Mouse (Mus musculus) frontal cortex, postnatal 36 days (tissue): ENCODE measurements around the gene Gm20388.
A peak's percentile ranks its signal among the peaks of the same experiment; 100 is the strongest.

Source experiments
- DNase-seq, 2 experiments: peaks; one replicate each; pipeline ENCODE4 v3.0.0; 2022; ENCODE audit warnings: low spot score in 2 of 2

The Gm20388 gene

GRCm38 (mm10) chr8:122355642-122356606, 2445.3 kb downstream of the Gm20388 start:
- DNase-seq: peak; percentile 79 to 84

DNA sequence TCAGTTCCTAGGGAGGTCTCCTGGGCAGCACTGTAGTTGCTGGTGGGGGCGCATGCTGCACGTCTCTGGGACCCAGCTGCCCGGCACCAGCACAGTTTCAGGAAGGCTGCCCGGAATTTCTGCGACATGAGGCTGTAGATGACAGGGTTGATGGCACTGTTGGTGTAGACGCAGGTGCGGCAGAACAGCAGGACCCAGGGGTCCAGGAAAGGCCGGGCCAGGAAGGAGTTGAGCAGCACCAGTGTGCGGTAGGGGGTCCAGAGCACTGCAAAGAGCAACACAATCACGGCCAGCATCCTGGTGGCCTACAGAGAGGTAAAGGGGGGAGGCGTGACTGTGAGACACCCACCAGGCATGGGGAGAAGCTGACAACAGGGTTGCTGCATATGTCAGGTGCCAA, 2446.6 kb downstream of the Gm20388 start:
- no peak for DNase-seq

- DNase-seq: no peak
Measured at GRCm38 (mm10) chr8:122357641-122358040, 2447.0 kb downstream of the Gm20388 start.

DNA sequence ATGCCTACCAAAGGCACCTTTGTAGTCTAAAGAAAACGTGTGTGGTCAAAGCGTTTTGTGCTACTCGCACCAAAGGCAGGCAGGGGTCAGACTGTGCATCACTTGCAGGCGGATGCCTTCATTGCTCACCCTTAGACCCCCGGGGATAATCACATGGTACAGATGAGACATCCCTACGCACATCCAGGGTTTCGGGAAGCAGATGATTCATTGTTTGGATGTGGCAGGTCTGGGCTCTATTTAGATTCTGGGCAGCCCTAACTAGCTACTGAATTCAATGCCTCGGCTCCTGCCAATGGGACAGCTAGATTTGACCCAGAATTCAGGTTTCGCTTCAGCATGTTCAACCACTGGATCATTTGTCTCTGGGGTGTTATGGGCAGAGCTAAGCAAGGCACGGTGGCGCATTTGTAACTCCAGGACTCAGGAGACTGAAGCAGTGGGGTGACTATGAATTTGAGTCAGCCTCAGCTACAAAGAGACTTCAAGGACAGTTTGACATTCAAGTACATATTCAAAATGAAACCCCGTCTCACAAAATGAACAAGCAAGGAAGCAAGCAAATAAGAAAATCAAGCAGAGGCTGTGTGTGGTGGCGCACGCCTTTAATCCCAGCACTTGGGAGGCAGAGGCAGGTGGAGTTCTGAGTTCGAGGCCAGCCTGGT, 2448.6 kb downstream of the Gm20388 start:
- no peak for DNase-seq

DNA sequence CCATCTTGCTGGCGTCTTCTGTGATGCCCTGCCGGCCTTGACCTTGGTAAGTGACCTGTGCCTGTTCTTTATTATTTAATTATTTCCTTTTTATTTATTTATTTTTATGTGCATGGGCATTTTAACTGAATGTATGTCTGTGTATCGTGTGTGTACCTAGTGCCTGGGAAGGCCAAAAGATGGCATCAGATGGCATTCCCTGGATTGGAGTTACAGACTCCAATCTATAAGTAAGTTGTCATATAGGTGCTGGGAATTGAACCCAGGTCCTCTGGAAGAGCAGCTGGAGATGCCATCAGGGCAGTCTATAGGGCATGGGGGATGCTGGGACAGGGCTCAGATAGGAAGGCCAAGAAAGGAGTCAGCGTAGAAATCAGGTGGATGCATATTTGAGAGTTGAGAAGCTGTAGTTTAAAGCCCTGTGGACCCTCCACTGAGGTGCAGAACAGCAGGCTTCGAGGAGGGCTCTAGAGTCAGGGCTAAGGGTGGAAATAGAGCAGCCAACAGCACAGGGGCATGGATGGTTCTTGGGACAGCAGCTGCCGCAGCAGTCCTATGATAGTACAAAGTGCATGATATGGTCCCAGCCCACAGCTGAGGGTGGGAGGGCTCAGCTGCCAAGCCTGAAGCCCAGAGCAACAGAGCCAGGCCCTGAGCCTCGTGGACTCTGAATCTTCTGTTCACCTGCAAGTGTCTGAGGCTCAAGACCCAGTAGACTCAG, 2450.2 kb downstream of the Gm20388 start, which contains the start of gene Trhr2:
Trhr2 (minus strand) TSS at position 51 of the 721 bp plus-strand sequence.
- DNase-seq: no peak

DNA sequence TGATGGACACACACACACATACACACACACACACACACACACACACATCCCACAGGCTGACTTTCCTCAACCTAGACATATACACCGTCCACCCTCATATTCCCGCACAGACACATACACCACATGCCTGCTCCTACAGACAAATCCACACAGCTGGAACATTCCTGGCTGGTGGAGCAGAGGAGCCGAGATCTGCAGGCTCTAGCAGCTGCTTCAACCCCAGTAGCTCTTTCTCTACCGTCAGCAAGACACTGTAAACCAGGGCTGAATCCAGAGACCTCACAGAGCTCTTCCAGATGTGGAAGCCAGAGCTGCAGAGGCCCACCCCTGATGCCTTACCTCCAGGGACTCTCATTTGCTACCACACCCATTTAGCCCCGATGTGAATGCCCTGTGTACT, 2451.6 kb downstream of the Gm20388 start:
- no peak for DNase-seq

DNA sequence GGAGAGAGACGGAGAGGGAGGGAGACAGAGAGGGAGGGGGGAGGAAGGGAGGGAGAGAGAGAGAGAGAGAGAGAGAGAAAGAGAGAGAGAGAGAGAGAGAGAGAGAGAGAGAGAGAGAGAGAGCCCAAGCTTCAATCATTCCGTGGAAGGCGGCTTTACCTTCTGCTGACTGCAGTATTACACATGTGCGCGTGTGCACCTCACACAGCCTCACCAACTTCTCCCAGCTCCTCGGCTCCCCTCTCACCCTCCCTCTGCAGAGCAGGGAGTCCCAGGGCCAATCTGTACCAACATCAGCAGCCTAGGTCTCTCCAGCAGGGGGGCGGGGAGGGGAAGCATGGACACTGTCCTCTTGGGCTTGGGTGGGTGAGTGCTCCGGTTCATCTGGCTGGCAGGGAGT, 2452.3 kb downstream of the Gm20388 start:
- DNase-seq: no peak

DNA sequence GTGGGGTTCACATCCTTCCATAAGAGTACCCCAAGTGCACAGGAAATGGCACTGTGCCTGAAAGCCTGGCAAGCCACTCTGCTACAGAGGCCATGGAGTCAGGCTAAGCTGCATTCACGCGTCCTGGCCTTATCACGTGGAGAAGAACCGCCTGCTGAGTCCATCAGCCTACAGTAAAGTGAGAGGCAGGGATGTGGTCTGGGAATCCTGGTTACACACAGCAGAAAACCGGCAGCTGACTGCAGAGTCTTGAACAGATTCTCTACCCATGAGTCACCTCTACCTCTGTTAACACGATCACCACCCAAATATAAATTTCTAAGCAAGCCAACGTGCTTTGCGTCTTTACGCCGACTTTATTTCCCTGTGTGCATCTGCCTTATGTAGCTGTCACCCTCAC, 2457.9 kb downstream of the Gm20388 start:
- DNase-seq: no peak

- DNase-seq: peak in 1 of 2 experiments; percentile 71
Measured at GRCm38 (mm10) chr8:122369665-122370064, 2459.0 kb downstream of the Gm20388 start.

- DNase-seq: no peak
Measured at GRCm38 (mm10) chr8:122371706-122372105, 2461.1 kb downstream of the Gm20388 start.

- no peak for DNase-seq
Measured at GRCm38 (mm10) chr8:122375320-122375719, 2464.7 kb downstream of the Gm20388 start.

GRCm38 (mm10) chr8:122375751-122376364, 2465.2 kb downstream of the Gm20388 start:
- no peak for DNase-seq

DNA sequence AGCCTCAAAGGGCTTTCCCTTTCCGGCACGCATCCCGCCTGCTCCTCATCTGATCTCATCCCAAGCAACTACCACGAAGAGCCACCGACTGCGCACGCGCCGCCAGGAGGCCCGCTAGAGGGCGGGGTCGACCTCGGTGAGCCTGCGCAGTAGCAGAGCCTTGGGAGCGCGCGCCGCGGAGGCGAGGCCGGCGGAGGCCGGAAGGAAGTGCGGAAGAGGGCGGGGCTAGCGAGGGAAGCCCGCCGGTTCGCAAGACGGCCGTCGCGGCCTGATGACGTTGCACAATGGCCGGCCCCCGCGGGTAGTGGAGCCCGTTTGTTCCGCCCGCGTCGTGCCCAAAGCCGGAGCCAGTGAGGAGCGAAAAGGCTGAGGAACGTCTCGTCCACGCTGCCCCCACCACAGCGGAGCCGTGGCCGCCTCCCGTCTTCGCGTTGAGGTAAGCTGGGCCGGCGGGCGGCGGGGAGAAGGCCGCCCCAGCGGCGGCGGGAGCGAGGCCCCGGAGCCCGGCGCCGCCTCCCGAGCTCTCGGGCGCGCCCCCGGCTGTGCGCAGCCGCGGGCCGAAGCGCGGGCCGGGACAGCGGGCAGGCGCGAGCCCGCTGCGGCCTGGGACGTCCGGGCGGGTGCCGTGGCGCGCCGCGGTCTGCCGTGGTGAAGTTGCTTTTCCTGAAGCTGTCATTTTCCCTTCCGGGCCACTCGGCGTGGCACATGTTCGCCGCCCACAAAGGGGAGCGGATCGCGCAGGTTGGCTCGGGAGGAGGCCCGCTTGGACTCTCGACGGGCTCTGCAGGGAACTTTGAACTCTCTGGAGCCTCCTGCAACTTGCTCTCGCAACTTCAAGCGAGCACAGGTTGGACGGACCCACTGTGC, 2466.0 kb downstream of the Gm20388 start, which contains the start of gene Zc3h18:
Zc3h18 (plus strand) TSS at position 245 of the 867 bp plus-strand sequence.
- DNase-seq: peak; percentile 99

DNA sequence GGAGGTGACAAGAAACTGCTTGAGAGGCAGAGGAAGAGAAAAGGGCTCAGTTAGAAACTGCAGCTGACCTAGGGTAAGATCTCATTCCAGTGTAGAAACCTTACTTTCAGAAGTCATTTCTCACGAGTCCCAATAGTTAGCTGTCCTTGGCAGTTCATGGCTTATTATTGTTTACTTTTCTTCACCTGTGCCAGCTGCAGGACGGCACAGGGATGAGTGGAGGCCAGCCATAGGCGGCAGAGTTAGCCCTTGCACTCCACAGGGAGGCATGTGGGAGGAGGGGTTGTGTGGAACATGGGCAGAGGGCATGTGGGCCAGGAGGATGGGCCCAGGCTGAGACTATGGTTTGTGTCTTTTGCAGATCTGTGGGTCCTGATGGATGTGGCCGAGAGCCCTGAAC, 2472.4 kb downstream of the Gm20388 start:
- DNase-seq: no peak

- DNase-seq: no peak
Measured at GRCm38 (mm10) chr8:122389357-122389756, 2478.7 kb downstream of the Gm20388 start.

DNA sequence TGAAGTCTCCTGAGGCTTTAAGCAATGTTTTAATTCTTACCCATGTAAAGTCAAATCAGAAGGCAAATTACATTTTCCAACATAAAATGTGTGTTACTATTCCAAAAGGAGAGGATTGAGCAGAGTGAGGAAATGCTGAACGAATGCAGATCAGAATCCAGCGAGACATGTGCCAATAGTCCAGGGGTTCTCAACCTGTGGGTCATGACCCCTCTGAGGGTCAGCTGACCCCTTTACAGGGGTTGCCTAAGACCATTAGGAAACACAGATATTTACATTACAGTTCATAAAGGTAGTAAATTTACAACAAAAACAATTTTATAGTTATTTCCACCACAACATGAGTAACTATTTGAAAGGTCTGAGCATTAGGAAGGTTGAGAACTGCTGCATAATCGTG, 2480.1 kb downstream of the Gm20388 start:
- no peak for DNase-seq

DNA sequence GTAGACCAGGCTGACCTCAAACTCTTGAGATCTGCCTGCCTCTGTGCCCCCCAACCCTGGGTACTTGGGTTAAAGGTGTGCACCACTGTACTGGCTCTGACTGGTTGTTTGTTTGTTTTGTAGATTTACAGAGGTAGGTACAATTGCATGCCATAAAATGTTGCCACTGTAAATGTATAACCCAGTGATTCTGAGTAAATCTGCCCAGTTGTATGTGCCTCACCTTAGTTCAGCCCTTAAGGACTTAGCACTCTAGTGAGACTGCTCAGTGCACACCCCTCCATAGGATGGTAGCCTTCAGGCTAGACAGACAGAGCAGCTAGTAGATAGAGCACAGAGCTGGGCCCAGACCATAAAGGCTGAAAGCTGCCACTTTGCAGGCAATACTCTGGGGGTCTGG, 2483.1 kb downstream of the Gm20388 start:
- no peak for DNase-seq

GRCm38 (mm10) chr8:122395291-122395690, 2484.7 kb downstream of the Gm20388 start:
- no peak for DNase-seq

DNA sequence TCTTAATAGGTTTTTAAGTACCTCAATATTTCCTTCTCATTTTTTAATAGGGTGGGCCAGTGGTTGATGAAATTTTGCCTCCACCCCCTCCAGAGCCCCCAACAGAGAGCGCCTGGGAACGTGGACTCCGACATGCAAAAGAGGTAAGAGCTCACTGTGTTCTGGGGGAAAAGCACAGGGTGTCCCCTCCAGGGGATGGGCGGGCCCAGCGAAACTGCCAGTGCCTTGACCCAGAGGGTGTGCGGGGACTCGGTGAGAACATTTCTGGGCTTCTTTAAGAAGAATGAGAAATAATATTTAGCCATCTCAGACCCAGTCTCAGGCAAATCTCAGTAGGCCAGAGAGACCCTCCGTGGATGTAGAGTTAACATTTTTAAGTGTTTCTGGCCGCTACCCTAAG, 2487.5 kb downstream of the Gm20388 start:
- no peak for DNase-seq

DNA sequence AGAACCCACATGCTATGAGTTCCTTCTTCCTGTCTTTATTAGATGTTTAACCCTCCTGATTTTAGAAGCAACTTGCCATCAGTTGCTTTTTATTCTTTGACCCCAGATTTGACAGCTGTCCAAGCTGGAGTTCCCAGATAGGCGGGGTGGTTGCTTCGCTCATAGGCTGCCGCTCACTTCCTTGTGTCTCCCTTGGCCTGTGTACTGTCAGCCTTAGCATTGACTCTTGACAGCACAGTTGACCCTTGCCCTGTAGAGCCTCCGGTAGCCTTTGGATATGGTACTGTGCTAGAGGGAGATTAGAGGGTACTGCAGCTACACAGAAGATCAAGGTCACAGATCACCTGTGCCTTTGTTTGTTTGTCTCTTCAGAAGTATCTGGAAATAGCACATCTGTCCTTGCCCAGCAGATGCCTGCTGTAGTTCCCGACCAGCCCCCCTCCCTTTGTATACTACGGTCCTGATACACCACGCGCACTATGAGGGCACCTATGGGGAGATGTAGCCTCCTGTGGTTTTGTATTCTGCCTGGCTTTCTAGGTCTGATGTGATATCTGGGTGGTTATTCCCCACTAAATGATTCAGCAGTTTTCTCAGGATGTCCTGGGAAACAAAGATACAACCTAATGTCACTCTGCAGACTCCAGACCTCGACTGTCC, 2494.6 kb downstream of the Gm20388 start:
- no peak for DNase-seq
